Mouse (Mus musculus) cerebellum, adult (tissue): ENCODE measurements at regions not wholly inside any gene's neighbourhood (a gene's known extent, or its start where the extent isn't known, plus 50 kb on each side); places are given as distances from the start of the nearest gene placed in this dataset.

Experiments
- ATAC-seq: cut with Nextera tagmentation; 2 replicates; pipeline ENCODE4 v1.9.2; 2017; ENCODE audit warnings: mild to moderate bottlenecking, moderate library complexity, mixed read lengths; ENCODE audit not compliant: insufficient number of reproducible peaks, low FRiP score, low TSS enrichment

DNA sequence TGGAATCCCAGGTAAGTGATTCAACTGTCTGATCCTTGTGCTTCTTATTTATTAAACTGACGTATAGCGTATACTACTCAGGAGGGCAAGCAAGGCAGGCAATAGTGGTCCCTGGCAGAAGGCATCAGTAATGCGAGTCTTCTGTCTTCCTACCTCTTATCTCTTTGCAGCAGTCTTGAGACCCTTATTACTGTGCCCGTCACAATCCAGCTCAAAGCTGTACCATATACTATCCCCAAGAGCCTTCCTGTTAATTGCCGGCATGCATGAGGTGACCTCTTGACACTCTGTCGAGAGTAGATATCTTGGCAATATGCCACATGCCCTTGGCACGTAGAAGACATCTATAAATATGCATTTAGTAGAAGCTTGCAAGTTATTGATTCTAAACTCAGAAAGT, 126.0 kb upstream of the Hs6st1 start:
- ATAC-seq: no peak

DNA sequence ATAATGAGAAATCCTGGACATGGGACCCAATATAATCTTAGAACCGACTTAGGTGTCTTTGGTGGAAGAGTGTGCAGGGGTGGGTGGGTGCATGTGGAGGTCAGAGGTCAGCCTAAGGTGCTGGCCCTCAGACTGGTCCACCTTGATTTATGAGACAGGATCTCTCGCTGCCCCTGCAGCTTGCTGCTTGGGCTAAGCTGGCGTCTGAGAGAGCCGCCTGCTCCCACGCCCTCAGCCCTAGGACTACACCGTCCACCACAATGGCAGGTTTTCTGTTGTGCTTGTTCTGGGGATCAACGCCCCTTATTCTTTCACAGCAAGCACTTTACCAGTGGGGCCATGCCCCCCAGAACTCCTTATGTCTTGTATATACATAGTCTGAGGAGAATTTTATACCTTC, 124.4 kb upstream of the Hs6st1 start:
- ATAC-seq: no peak

DNA sequence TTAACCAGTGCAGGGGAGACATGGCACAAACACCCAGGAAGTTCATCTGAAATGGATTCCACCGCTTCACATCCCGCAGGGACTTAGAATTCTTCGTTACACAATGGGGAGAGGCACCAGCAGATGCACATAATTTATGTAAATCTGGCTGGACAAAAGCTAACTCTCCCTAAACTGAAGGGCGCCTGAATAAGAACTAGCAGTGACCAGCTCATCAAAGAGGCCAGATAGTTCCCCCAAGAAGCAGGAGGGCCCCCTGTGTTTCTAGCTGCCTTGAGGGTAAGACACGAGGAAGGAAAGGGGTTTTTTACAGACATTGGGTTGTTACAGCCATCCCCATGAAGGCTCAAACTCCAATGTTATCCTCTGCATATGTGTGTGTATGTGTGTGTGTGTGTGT, 123.8 kb upstream of the Hs6st1 start:
- no peak for ATAC-seq

DNA sequence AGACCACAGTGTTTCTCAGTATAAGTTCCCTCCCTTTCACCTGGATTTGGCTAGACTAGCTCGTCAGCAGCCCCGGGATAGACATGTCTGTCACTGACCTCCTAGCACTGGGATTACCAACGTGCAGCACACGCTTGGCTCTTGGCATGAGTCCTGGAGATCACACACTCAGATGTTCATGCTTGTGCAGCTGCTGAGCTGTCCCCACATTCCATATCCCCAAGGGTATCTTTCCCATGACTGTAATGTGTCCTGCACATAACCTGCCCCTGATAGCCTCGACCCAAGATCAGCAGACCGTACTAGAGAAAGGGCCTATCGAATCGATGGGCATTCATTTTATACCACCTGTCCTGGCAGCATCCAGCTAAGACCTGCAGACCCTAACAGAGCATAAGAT, 123.4 kb upstream of the Hs6st1 start:
- no peak for ATAC-seq

DNA sequence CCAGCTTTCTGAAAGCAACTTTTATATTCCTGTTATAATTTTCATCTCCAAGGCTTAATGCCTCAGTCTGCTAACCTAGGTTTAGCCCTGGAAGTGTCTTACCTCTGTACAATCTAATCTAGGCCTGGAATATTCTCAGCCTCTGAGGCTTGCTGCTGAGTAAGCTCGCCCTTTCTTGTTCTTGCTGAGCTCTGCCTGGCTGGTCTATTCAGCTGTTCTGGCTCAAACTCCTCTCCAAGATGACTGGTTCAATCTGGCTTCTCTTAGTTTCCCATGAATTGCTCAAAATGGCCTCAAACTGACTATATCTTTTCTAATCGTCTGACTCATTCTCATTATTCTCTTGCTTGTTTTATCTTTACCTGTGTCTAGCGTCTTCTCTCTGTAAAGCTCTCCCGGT, 122.6 kb upstream of the Hs6st1 start:
- ATAC-seq: no peak

DNA sequence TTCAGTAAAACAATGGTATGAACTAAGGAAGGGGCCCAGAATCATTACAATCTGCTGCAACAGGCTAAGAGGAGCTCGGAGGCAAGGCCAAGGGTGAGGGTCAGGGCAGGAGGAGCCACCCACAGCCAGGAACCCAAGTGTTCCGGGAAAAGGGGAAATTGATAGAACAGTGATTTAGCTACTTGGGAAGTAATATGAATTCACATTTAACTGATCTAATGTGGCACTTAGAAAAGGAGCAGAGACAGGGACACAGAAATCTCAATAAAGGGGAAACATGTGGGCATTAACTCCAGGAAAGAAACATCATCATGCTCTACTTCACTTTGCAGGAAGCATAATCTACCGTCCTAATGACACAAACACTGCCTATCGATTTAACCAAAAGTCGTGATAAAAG, 120.1 kb upstream of the Hs6st1 start:
- no peak for ATAC-seq

DNA sequence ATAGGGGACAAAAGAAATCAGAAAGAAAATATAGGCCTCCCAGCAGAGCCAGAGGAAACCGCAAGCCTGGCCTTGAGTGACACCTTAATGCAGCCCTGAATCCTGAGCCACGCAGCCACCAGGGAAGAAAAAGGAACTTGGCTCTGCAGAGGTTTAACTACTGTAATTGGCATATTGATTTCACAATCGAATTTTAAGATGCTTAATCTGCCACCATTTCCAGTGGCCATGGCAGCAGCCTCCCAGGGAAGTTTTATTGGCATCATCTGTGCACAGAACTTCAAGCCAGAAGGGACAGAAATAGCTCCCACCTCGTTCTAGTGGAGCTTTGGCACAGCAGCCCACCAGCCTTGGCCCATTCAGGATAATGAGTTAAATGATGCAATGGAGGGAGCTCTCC, 117.1 kb upstream of the Hs6st1 start:
- ATAC-seq: no peak

DNA sequence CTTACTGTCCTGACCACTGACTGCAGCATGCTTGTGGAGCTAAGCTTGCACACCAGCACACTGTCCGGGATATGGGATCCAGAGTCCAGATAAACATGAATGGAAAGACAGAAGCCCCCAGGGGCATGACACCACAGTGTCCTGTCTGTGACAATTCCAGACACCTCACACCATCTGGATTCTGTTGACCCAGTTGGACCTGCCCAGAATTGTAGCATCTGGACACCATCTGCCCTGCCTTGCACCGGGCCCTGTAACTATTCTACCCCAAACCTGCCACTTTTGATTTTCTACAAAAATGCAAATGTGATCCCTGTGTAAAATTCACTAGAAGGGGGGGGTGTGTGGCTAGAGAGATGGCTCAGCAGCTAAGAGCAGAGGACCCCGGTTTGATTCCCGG, 114.5 kb upstream of the Hs6st1 start:
- no peak for ATAC-seq

DNA sequence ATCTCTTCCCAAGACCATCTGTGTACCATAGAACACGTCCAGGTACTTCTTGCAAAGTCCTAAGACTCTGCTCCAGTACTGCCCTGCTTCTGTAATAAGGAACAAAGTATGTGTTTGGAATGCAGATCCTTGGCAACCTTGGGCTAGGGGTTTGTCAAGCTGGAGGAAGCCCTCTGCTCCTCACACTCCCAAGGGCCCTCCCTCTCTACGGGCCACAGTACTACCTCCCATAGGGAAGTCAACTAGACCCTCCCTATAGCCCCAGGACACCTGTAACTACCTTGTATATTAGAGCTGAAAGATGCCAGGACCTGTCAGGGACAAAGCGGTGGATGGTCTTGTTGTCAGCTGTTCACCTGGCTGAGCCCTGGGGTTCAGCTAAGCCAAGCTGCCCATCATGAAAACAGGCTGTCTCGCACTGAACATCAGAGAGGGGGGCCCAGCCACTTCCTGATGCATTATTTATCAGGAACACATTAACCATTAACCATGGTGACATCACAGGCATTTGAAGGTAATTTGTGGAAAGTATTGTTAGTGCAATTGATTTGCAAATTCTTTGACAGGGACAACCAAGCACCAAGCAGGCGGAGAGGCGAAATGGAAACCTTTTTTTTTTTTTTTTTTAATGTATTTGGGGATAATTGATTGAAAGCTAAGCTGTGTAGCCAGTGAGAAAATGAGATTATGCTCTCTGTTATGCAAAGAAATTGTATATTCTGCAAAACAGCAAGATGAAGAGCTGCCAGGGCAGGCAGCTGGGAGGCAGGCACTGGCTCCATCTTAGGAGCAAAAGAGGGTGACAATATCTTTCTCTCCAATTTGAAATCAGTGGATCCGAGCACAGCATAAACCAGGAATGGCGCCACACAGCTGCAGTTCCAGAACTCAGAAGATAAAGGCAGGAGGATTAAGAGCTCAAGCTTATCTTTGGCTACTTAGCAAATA, 110.5 kb upstream of the Hs6st1 start:
- ATAC-seq: no peak

DNA sequence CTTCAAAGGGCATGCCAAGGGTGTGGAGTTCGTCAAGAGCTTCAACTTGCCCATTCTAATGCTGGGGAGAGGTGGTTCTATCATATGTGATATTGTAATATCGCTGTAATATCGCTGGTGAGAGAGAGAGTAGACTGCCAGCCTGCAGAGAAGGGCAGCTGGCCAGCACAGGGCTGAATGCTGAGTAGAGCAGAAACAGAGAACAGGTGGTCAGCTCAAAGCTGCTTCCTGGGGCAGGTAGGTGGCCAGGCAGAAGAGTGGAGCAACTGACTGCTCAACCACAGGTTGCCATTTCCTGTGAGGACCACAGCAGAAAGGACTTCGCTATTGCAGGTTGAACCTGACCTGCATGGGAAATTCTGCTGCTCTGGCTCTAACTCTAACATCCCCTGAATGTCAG, 108.5 kb upstream of the Hs6st1 start:
- ATAC-seq: peak; percentile 92

DNA sequence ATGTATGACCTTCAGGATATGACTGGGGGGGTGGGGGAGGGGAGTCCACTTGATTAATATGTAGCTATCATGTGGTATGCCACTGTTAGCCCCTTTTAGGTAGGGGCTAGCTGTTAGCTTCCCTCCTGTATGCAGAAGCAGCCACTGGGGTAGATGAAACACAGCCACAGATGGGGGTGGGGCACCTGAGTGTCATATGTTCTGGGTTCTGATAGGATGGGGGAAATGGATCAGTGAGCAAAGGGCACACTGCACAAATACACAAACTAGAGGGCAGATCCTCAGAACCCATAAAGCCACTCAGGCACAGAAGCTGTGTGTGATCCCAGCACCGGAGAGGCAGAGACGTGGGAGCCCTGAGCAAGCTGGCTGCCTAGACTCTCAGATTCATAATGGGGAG, 107.4 kb upstream of the Hs6st1 start:
- no peak for ATAC-seq

DNA sequence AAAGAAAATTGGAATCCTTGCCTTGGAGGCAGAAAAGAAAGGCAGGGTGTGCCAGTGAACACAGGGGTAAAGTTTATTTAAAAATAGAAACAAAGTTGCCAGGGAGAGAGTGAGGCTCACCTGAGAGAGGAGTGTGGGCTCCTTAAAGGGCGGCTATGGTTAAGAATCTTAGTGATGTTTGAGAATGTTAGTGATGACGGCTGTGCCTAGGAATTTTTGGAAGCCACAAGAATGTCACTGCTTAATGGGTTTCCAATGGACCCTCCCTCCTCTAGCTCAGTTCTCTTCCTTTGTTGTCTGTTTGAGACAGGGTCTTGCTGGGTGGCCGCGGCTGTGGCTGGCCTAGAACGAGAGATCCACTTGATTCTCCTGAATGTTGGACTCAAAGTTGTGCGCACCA, 106.3 kb upstream of the Hs6st1 start:
- no peak for ATAC-seq

DNA sequence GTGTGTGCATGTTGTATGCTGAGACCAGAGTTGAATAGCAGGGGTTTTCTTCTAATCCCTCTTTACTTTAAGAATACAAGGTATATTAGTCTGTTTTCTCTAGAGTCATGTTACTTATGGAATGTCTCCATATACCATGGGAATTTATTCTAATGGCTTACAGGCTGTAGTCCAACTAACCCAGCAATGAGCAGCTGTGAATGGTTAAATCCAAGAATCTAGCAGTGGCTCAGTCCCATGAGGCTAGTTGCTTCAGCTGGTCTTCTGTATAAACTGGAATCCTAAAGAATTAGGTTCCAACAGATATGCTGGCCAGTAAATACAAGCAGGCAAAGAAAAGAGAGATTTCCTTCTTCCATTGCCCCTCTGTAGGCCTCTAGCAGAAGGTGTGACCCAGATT, 99.7 kb upstream of the Hs6st1 start:
- ATAC-seq: no peak

DNA sequence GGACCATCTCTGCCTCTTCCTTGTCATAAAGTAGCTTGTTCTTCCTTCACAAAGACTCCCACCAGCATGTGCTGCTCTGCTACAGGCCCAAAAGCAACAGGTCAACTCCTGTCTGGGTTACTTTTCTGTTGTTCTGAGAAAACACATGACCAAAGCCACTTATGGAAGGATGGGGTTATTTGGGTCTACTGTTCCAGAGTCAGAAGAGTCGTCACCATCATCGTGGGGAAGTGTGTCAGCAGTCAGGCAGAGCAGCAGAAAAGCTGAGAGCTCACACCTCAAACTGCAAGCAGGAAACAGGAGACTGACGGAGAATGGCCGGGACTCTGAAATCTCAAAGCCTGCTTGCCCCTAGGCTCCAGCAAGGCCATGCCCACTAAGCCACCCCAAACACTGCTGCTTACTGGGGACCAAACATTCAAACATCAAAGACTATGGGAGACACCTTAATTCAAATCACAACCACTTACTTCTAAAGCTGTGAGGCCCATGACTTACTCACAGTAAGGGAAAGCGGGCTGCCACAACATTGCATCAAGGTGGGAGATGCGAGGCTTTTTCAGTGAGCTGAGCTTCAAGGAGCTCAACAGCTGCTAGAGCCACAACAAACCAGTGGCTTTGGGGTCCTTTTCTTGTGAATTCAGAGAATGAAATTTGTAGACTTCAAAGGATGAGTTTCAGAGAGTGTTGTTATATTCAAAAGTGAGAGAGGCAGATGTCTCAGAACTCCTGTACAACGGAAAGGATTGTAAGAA, 96.6 kb upstream of the Hs6st1 start:
- no peak for ATAC-seq

DNA sequence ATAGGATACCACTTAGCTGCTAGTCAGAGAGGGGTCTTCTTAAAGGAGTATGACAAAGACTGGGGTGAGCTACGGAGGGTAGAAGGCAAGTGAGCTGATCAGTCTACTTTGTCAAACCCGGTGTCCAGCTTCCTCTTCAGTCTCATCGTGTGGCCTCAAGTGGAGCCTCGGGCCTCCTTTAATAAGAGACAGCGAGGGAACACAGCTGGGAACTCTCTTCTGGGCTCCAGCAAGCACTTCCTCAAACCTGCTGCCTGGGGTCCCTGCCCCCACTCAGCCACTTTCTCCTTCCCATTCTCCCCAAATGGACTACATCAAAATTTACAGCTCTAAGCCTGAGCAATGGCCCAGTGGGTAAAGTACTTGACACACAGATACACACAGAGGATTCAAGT, 96.0 kb upstream of the Hs6st1 start:
- ATAC-seq: no peak

DNA sequence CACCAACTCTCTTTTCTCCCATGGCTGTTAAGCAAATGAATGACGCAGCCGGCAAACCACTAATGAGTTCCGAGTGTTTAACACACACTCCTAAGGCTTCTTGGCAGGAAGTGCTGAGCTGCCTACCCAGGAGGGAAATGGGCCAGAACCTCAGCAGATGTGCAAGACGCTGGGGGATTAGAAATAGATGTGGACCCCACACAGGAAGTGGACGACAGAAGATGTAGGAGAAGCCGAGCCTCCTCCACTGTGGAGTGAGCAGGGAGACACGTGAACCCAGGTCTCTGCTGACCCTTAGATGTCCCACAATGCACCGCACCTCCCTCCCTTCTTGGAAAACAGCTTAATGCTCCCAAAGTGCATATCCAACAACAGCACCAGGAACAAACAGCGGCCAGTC, 94.8 kb upstream of the Hs6st1 start:
- ATAC-seq: no peak

DNA sequence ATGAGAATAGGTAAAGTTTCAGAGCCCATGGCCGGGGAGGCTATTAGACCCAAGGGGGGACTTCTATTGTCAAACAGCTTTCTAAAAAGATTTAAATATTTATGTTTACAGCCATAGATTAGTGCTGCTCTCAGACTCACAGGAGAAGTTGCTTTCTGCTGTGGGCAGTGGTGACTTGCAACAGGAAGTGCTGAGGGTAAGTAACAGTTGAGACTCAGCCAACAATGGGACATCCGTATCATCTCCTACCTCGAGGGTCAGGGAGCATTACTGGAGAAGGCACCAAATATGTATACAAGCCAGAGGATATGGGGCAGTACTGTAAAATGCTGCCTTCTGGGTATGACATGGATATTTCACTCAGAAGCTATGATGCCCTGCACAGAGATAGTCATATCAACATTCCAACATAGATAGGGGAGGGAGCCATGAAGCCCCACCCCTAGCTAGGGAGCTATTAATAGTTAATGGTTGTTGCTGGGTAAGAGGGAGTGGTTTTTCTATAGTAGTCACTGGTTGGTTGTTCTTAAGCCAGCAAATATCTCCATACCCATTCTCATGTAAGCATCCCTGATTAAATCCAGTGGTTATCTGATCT, 92.5 kb upstream of the Hs6st1 start:
- no peak for ATAC-seq

DNA sequence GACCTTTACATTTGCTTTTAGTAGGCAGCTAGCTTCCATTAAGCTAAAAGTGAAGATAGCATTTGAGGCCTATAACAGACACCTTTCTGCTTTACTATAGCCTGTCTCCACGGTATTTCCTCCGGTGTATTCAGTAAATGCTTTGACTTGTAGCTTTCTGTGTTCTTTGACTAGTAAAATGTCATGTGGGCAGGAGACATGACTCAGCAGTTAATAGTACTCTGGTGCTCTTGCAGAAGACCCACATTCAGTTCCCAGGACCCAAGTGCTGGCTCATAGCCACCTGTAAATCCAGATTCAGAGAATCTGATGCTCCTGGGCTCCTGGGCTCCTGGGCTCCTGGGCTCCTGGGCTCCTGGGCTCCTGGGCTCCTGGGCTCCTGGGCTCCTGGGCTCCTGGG, 91.7 kb upstream of the Hs6st1 start:
- ATAC-seq: no peak

DNA sequence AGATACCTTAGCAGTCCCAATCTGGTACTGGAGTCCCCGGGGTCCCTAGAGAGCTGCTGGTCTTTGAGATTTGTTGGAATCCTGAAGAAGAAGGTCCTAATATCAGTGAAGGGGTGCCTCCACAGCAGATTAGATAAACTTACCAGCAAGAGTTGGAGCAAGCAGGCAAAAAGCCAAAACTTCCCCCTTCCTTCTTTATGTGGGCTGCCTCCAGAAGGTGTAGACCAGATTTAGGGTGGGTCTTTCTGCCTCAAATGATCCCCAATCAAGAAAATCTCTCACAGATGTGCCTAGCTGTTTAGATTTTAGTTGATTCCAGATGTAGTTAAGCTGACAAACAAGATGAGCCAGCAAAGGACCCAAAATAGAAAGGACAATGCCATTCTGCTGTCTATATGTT, 90.1 kb upstream of the Hs6st1 start:
- ATAC-seq: no peak

DNA sequence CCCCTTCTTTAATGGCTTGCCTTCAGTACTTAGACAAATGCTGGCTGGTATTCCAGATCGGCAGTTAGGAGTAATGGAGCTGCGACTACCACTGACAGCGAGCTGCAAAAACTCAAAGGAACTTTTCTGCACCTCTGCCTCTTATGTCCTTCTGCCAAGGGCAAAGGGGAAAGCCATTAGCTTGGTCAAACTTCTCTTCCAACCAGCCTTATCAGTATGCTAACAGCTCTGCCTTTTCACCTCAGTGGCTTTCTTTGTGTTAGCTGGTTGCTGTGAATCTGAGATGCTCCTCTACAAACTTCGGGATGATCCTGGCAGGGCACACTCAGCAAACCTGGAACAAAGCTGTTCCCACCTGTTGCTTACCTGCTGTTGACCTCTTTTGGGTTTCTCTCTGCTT, 89.4 kb upstream of the Hs6st1 start:
- no peak for ATAC-seq

DNA sequence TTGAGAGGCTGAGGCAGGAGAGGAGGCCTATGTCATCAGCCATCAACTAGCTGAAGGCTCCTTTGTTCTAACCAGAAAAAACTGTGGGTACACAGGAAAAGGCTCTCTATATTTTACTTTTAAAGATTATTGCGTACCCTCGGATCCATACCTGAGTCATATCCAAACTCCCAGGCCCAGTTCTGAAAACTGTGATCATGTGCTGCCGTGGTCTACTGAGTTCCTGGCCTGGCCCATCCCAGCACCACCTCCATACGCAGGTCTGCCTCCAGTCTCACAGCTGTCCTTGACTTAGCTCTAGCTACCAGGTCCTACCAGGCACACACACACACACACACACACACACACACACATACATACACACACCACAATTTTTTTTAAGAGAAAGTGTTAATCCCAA, 87.0 kb upstream of the Hs6st1 start:
- no peak for ATAC-seq
